Mouse (Mus musculus) myocyte (in vitro differentiated cells): ENCODE data around the gene Homer2.

Source experiments
- MAX ChIP-seq: IDR thresholded peaks from one replicate; pipeline ENCODE4 v1.6.1; 2011; ENCODE audit warnings: low read depth, mild to moderate bottlenecking, control low read depth
- POLR2A ChIP-seq: IDR thresholded peaks from one replicate; pipeline ENCODE4 v1.6.1; 2011; ENCODE audit warnings: low read depth, mild to moderate bottlenecking, control low read depth, moderate library complexity; ENCODE audit not compliant: insufficient read length
- USF1 ChIP-seq: IDR thresholded peaks from one replicate; pipeline ENCODE4 v1.6.1; 2011; ENCODE audit warnings: low read depth, mild to moderate bottlenecking, control low read depth, moderate library complexity

DNA sequence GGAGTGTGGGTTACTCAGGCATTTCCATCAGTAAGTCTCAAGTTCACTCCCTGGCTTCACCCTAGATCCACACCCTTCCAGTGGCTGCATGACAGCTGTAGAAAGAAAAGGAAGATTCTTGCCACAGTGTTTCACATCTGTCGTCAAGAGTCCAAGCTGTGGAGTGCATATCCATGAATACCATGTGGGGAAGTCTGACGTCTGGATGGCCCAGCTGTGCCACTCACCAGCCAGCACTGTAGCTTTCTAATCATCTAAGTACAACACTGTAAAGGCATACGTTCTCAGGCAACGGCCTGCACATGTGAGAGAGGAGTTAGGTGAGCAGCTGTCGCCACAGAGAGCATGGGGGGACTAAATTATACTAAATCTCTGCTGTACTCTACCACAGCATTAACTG lies 56.0 kb downstream of the Homer2 start:
- TF ChIP-seq MAX (no peak), POLR2A (no peak), USF1 (no peak)
